Mouse (Mus musculus) erythroblast, embryonic 14.5 days (primary cell): ENCODE measurements at regions not wholly inside any gene's neighbourhood (a gene's known extent, or its start where the extent isn't known, plus 50 kb on each side); places are given as distances from the start of the nearest gene placed in this dataset.

Experiments used
- H3K27me3 ChIP-seq: 2 replicates; pipeline ENCODE4 v1.6.1; 2012; ENCODE audit warnings: inconsistent platforms; ENCODE audit not compliant: control insufficient read depth
- H3K36me3 ChIP-seq: 2 replicates; pipeline ENCODE4 v1.6.1; 2012; ENCODE audit warnings: mild to moderate bottlenecking, inconsistent platforms; ENCODE audit not compliant: control insufficient read depth
- H3K4me1 ChIP-seq: 2 replicates; pipeline ENCODE4 v1.6.1; 2012; ENCODE audit warnings: inconsistent platforms; ENCODE audit not compliant: control insufficient read depth
- H3K4me3 ChIP-seq: replicated peaks from 2 replicates; pipeline ENCODE3; 2012; ENCODE audit warnings: moderate library complexity, mild to moderate bottlenecking, inconsistent platforms
- H3K9me3 ChIP-seq: 2 replicates; pipeline ENCODE4 v1.6.1; 2012; ENCODE audit warnings: low read length, inconsistent platforms, mixed read lengths; ENCODE audit not compliant: control insufficient read depth
- GATA1 ChIP-seq: IDR thresholded peaks from 2 replicates; pipeline ENCODE4 v1.6.1; 2012; ENCODE audit warnings: low read length, inconsistent platforms, mixed read lengths
- TAL1 ChIP-seq: IDR thresholded peaks from 3 replicates; pipeline ENCODE4 v1.6.1; 2012; ENCODE audit warnings: low read length, inconsistent platforms, mixed read lengths

GRCm38 (mm10) chr10:41137956-41138355 is 65.9 kb upstream of the Gpr6 start:
- H3K4me3 ChIP-seq = no peak overlapping the region
- no peaks in the 10 kb centered on the region for H3K9me3 ChIP-seq
- H3K36me3 ChIP-seq = no peaks in the 10 kb centered on the region
- TF ChIP-seq TAL1 = no peak
- TF ChIP-seq GATA1 = no peak
- H3K4me1 ChIP-seq = peaks cover 25% of the 10 kb centered on the region
- peaks cover 79% of the 10 kb centered on the region for H3K27me3 ChIP-seq
